Mouse (Mus musculus): ENCODE data around the gene Unc5cl.

DNA sequence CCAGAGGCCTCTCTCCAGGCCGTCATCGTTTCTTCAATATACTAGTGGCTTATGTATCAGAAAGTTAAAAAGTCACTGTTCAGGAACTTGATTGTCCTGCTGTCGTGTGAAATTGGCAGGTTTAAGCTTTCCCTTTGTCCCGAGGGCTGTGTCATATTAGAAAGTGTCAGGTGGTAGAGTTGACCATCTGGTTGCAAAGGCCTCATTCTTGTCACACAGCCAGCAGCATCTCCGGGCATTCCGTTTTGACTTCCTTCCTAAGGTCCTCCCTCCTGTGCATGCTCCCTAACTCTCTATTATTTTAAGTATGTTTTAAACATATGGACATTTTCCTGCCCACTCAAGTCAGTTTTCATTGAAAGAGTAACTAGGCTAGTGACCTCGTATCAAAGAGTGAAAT lies 38.7 kb upstream of the Unc5cl start:
- TF ChIP-seq CTCF (IDR thresholded peaks at IDR 0.05): no peak
- TF ChIP-seq EP300 (IDR thresholded peaks at IDR 0.05): no peak

Data from lung, postnatal 0 days (tissue).